Mouse (Mus musculus): ENCODE results near the gene Syndig1.

The Syndig1 gene

DNA sequence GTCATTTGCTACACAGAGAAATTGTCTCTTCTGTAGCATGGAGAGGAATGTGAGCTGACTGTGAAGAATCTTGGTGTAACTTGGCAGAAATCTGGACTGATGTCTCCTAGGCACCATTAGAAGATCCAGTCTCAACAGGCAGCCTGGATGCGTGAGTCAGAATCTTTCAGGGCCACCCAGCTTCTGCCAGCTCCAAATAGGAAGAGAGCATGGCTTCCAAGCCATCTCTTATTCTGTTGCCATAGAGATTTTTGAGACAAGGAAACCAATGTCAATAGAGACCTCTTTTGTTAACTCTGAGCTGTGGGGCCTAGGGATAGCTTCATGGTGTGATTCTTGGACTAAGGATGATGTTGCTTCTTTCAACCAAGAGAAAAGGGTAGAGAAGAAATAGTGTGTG lies 151.4 kb downstream of the Syndig1 start:
- no peak for DNase-seq (ENCODE audit: low spot score in 2 of 2)

DNA sequence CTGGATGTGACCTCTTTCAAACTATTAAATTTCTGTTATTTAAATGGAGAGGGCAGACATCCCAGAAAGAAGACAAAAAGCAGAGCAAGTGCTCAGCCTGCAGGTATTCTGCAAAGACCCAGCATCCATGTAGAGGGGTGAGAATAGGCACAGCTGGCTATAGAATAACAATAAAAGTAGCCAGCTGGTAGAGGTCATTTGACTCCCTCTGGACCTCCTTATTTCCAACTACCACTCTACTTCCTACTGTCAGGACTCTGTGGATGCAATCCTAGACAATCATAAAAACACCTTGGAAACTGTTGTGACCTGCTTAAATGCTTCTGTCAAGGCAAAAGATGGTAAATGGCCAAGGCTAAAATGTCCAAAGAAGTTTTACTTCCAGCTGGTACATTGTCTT lies 153.5 kb downstream of the Syndig1 start:
- no peak for DNase-seq (ENCODE audit: low spot score in 2 of 2)

DNA sequence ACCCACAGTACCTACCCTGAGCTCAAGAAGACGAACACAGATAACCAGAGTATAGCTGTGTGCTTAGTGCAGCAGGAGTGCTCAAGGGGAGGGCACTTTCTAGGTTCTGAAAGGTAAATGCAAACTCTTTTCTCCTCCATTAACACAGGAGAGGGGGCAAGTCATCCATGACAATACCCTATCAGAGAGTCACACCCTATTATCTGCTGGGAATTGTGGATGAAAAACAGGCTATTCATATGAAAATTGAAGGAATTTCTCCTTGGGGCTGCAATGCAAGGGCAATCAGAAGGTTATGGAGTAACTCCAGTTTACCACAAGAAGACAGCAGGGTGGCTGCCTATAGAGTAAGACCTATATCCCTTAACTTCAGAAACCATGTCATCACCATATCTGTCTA lies 154.1 kb downstream of the Syndig1 start:
- no peak for DNase-seq (ENCODE audit: low spot score in 2 of 2)

- no peak for DNase-seq (ENCODE audit: low spot score in 2 of 2)
Observed at GRCm38 (mm10) chr2:149987610-149988009, 158.6 kb downstream of the Syndig1 start.

GRCm38 (mm10) chr2:149991506-149991905 lies 162.5 kb downstream of the Syndig1 start:
- no peak for DNase-seq (ENCODE audit: low spot score in 2 of 2)

DNA sequence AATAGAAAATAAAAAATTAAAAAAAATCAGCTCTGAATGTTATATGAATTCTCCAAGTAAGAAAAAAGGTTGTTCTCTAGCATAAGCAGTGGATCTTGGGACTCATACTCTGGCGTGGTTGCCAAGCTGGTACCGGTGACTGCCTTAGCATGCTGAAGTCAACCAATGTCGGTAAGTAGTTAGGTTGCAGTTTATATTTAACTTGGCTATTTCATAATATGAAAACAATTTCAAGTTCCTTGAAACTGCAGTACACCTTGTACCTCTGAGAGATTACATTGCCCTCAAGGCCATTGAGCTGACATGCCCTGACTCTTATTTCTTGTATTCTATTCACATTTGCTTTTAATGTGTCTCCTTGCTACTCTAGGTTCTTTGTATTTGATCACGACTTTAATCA lies 163.9 kb downstream of the Syndig1 start:
- DNase-seq (ENCODE audit: low spot score in 2 of 2), result no peak

GRCm38 (mm10) chr2:149996382-149996964 lies 167.5 kb downstream of the Syndig1 start:
- DNase-seq (ENCODE audit: low spot score in 2 of 2), result no peak

GRCm38 (mm10) chr2:149997657-149998056 lies 168.6 kb downstream of the Syndig1 start:
- no peak for DNase-seq (ENCODE audit: low spot score in 2 of 2)

- no peak for DNase-seq (ENCODE audit: low spot score in 2 of 2)
Observed at GRCm38 (mm10) chr2:149998373-149999108, 169.5 kb downstream of the Syndig1 start.

DNA sequence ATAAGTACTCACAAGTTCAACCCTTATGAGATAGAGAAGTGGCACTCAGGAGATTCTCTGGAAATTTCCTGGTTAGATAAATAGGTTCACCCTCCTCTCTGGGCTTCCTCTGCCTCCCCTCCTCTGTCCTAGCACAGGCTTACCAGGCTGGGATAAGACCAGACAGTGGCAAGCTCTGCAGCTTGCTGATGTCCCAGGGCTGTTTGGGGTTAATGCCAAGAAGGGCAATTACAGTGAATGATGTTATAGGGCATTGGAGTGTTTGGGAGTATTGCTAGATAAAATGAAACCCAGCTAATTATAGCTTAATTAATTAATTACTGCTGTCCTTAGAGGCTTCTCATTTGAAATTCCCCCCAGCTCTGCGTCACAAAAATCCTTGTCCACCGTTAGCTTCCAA lies 171.6 kb downstream of the Syndig1 start:
- DNase-seq (ENCODE audit: low spot score in 2 of 2), result no peak

GRCm38 (mm10) chr2:150003499-150003898 lies 174.5 kb downstream of the Syndig1 start:
- DNase-seq (ENCODE audit: low spot score in 2 of 2), result no peak

DNA sequence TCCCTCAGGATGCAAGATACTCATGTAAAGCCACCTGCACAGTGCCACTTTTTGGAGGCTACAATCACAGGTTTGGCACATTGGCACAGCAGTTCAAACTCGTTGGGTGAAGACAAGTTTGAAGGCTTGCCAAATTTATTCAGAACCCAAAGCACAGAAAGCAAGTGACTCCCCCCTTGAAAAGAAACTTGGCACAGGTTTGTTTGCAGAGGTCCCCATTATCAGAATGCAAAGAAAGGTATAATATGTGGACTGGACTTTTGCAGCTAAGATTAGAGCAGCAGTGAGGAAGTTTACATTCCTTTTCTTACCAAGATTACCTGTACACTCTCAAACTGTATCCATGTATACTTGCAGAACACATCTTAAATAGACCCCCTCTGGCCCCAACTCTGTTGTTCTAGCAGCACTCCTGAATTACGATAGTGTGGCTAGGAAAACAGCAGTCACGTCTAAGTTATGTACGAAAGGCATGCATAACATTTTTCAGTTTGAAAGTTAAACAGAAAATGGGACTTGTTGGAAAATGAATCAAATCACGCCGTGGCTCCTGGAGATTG lies 183.9 kb downstream of the Syndig1 start:
- no peak for DNase-seq (ENCODE audit: low spot score in 2 of 2)

DNA sequence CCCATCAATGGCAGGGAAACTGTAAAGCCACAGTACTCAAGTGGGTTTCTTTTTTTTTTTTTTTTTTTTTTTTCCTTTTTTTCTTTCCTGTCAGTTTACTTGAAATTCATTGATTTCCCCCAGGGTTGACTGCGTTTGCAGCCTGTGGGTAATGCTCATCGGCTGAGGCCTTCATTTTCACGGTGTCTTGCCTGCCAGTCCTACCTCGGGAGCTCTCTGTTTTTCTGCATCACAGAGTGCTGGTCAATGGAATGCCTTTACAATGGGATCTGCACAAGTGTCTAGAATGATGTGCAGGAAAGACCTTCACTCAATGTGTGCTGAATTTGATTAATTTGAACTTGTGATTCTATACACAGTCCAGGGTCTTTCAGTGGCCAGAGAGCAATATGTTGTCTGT lies 184.8 kb downstream of the Syndig1 start:
- DNase-seq (ENCODE audit: low spot score in 2 of 2), result no peak

DNA sequence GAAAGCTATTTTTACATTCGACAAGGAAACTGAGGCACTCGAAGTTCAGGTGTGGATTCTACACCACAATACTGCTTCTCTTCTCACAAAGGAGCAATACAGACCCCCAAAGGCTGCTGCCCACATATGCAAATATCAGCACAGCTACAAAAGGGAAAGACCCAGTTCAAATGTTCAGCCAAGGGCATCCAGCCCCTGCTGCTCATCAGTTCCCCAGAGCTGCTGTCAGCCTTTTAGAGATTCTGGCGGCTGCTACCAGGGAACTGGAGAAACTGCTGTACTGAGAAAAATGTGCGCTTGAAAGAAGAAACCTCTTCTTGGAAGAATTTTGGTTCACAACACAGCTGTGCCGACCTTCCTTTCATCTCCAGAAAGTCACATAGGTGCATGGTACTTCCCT lies 187.3 kb downstream of the Syndig1 start:
- DNase-seq (ENCODE audit: low spot score in 2 of 2), result no peak

- no peak for DNase-seq (ENCODE audit: low spot score in 2 of 2)
Observed at GRCm38 (mm10) chr2:150020706-150021105, 191.7 kb downstream of the Syndig1 start.

GRCm38 (mm10) chr2:150023873-150024339 lies 194.9 kb downstream of the Syndig1 start:
- DNase-seq (ENCODE audit: low spot score in 2 of 2), result no peak

- DNase-seq (ENCODE audit: low spot score in 2 of 2), result no peak
Observed at GRCm38 (mm10) chr2:150043531-150043930, 214.5 kb downstream of the Syndig1 start.
